Mouse (Mus musculus): ENCODE data around the gene Nudt4. TPM values are rescaled to one million over a fixed set of nuclear protein-coding genes. Genes with fewer than 3 reads are reported as not detected.

Gene Nudt4
- polyA plus RNA-seq, 1 experiment: not detected

- 86% methylated on average over 14 of the region's 14 CpGs for WGBS
- Histone ChIP-seq H3K4me3 (ENCODE audit: insufficient read depth, low read depth, low read length) (no peak overlapping the region), H3K27ac (ENCODE audit: insufficient read depth, low read depth, low read length) (no peak overlapping the region), H3K4me1 (ENCODE audit: control insufficient read depth, insufficient read depth, low read length) (no peaks in the 10 kb centered on the region)
- no peak for TF ChIP-seq POLR2A (IDR thresholded peaks at IDR 0.05; ENCODE audit: insufficient read depth, low read depth, low read length)
- TF ChIP-seq CTCF (IDR thresholded peaks at IDR 0.05; ENCODE audit: insufficient read depth, low read depth, low read length): no peak
Observed at GRCm38 (mm10) chr10:95503443-95504235, 60.3 kb downstream of the Nudt4 start.

GRCm38 (mm10) chr10:95501463-95502081 lies 62.4 kb downstream of the Nudt4 start, which contains the start of gene Mrpl42:
TSS of gene Mrpl42 (minus strand) at chr10:95501940.
- H3K27ac ChIP-seq (ENCODE audit: insufficient read depth, low read depth, low read length): peak within 1 kb of the TSS; percentile 89
- under 1% methylated on average over 35 of the region's 35 CpGs for WGBS

DNA sequence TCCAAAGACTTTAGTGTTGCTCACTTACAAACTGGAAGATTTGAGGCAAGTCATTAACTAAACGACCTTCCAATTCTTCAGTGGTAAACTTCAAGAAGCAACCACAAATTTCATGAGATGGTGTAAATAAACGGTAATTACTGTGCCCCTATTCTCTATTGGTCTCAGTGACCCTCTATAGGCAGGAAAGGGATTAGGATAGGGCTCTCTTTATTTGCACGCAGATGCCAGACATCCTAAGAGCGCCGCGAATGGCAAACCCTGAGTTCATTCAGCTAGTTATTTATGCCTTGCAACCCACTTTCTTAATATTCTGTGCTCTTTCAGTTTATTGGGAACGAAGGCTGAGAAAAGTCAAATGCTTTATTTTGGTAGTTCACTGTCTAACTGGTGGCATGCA lies 62.9 kb downstream of the Nudt4 start:
- peak overlapping the region; percentile 89 for H3K27ac ChIP-seq (ENCODE audit: insufficient read depth, low read depth, low read length)
- TF ChIP-seq CTCF (IDR thresholded peaks at IDR 0.05; ENCODE audit: insufficient read depth, low read depth, low read length) (no peak), POLR2A (IDR thresholded peaks at IDR 0.05; ENCODE audit: insufficient read depth, low read depth, low read length) (no peak)
- WGBS: under 1% methylated on average over 7 of the region's 7 CpGs

More at GRCm38 (mm10) chr10:95501463-95502081, 62.4 kb downstream of the Nudt4 start, which contains the start of gene Mrpl42:
- TF ChIP-seq CTCF (IDR thresholded peaks at IDR 0.05; ENCODE audit: insufficient read depth, low read depth, low read length): no peak
- peak; percentile 84 for TF ChIP-seq POLR2A (IDR thresholded peaks at IDR 0.05; ENCODE audit: insufficient read depth, low read depth, low read length)
- no peaks in the 10 kb centered on the region for H3K4me1 ChIP-seq (ENCODE audit: control insufficient read depth, insufficient read depth, low read length)
- H3K4me3 ChIP-seq (ENCODE audit: insufficient read depth, low read depth, low read length): peak within 1 kb of the TSS; percentile 82

More for the DNA sequence above, 62.9 kb downstream of the Nudt4 start:
- Histone ChIP-seq H3K4me1 (ENCODE audit: control insufficient read depth, insufficient read depth, low read length) (no peaks in the 10 kb centered on the region), H3K4me3 (ENCODE audit: insufficient read depth, low read depth, low read length) (peak overlapping the region; percentile 82)

Other genes starting within 250 kb of the Nudt4 start
- gene Cradd, start 240.0 kb downstream of the Nudt4 start, polyA plus RNA-seq (2012; ENCODE audit: insufficient read depth, insufficient read length, low replicate concordance, missing spikeins): not detected in 2 replicates
- gene Socs2, start 147.0 kb downstream of the Nudt4 start, polyA plus RNA-seq (2012; ENCODE audit: insufficient read depth, insufficient read length, low replicate concordance, missing spikeins): not detected in 2 replicates
- not detected in 2 replicates for gene Mrpl42, start 62.2 kb downstream of the Nudt4 start, polyA plus RNA-seq (2012; ENCODE audit: insufficient read depth, insufficient read length, low replicate concordance, missing spikeins)
- not detected in 2 replicates for gene Ube2n, start 49.0 kb downstream of the Nudt4 start, polyA plus RNA-seq (2012; ENCODE audit: insufficient read depth, insufficient read length, low replicate concordance, missing spikeins)
- gene Anapc15-ps, start 109.3 kb upstream of the Nudt4 start, polyA plus RNA-seq (2012; ENCODE audit: insufficient read depth, insufficient read length, low replicate concordance, missing spikeins): not detected in 2 replicates

Measured in olfactory bulb, adult 2 months (tissue).